In the genomic region with DNA sequence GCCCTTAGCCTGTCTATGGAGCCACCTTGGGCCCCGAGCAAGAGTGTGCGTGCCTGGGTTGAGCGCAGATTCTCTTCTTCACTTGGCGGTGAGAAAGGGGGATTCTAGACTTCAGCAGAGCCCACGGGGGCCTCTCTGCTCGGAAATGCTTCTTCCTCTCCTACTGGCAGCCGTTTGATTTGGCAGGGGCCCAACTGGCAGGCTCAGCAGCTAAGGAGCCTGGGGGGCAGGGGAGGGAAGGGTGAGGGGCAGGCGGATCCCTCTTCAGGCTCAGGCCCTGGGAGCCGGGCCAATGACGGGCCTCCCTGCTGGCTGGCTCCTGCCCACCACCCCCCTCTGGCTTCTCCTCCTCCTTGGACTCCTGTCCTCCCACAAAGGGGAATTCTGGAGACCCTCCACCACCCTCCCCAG, we compare ENCODE assay signal across 8 mouse cellular contexts. TPM values are rescaled to one million over a fixed set of nuclear protein-coding genes. Genes with fewer than 3 reads are reported as not detected.
A peak's percentile ranks its signal among the peaks of the same experiment; 100 is the strongest.
DNase-seq lines count a peak whose midpoint lies in the region; ATAC-seq and TF ChIP-seq lines count a peak whose summit lies in the region.

No protein-coding gene starts in this region.

- DNase-seq in neural tube, embryonic 11.5 days (ENCODE audit: low spot score): peak; percentile 62
- no peak for DNase-seq in neural tube, embryonic 10.5 days (ENCODE audit: extremely low spot score, low spot score)
- DNase-seq in forebrain, postnatal 0 days: peak; percentile 89
- peak; percentile 88 to 90 for DNase-seq in heart, postnatal 10 days
- DNase-seq in kidney, postnatal 25 days: peak; percentile 87 to 91
- peak; percentile 79 for DNase-seq in liver
- peak; percentile 55 to 58 for DNase-seq in thymus, postnatal 10 days (ENCODE audit: low spot score in 2 of 2)

- 0 out of 2 replicates have a peak, but pooled peaks have one; percentile 7 for TF ChIP-seq CTCF in forebrain, postnatal 0 days (IDR thresholded peaks at IDR 0.05; ENCODE audit: low read depth)

- H3K9ac ChIP-seq in neural tube, embryonic 11.5 days (ENCODE audit: low read length): no peak overlapping the region
- H3K9ac ChIP-seq in forebrain, postnatal 0 days: no peak overlapping the region
- H3K9ac ChIP-seq in neural tube, embryonic 13.5 days: 0 out of 2 replicates have a peak overlapping the region, but pooled peaks have one; percentile 1

- no peak for ATAC-seq in neural tube, embryonic 11.5 days (ENCODE audit: insufficient read depth, low FRiP score, low TSS enrichment)
- ATAC-seq in forebrain, postnatal 0 days: peak; percentile 93
- ATAC-seq in neural tube, embryonic 13.5 days (ENCODE audit: low read depth): peak; percentile 92

- peaks cover 4% of the 10 kb centered on the region for H3K4me1 ChIP-seq in neural tube, embryonic 11.5 days (ENCODE audit: control insufficient read depth, insufficient read depth, low read length)
- H3K4me1 ChIP-seq in forebrain, postnatal 0 days (ENCODE audit: insufficient read depth): peaks cover 8% of the 10 kb centered on the region; the same call in 1 of the 2 replicates
- H3K4me1 ChIP-seq in neural tube, embryonic 13.5 days (replicated peaks): peaks cover 43% of the 10 kb centered on the region

- H3K4me3 ChIP-seq in neural tube, embryonic 11.5 days (ENCODE audit: low read depth, low read length): no peak overlapping the region
- H3K4me3 ChIP-seq in forebrain, postnatal 0 days (ENCODE audit: low read depth, low read length): no peak overlapping the region
- H3K4me3 ChIP-seq in neural tube, embryonic 13.5 days: 0 out of 2 replicates have a peak overlapping the region, but pooled peaks have one; percentile 3

- no peaks in the 10 kb centered on the region for H3K36me3 ChIP-seq in neural tube, embryonic 11.5 days (ENCODE audit: control insufficient read depth, insufficient read depth, low read length)
- no peaks in the 10 kb centered on the region for H3K36me3 ChIP-seq in forebrain, postnatal 0 days (ENCODE audit: insufficient read depth)
- no peaks in the 10 kb centered on the region for H3K36me3 ChIP-seq in neural tube, embryonic 13.5 days

- no peaks in the 10 kb centered on the region for H3K27me3 ChIP-seq in neural tube, embryonic 11.5 days (ENCODE audit: control insufficient read depth, insufficient read depth, low read length)
- no peaks in the 10 kb centered on the region for H3K27me3 ChIP-seq in forebrain, postnatal 0 days (ENCODE audit: insufficient read depth, low read length)
- no peaks in the 10 kb centered on the region for H3K27me3 ChIP-seq in neural tube, embryonic 13.5 days

- no peak overlapping the region for H3K4me2 ChIP-seq in neural tube, embryonic 11.5 days (ENCODE audit: low read depth)
- H3K4me2 ChIP-seq in forebrain, postnatal 0 days (ENCODE audit: low read depth): peak overlapping the region; percentile 32
- H3K4me2 ChIP-seq in neural tube, embryonic 13.5 days: peak overlapping the region; percentile 33

- intact Hi-C loops in heart, postnatal 10 days (cut with DNase I): no loop called here

- 31% methylated on average over 9 of the region's 10 CpGs for WGBS in neural tube, embryonic 11.5 days
- 5% methylated on average over 10 of the region's 10 CpGs for WGBS in forebrain, postnatal 0 days
- WGBS in neural tube, embryonic 13.5 days: 15% methylated on average over 10 of the region's 10 CpGs

- H3K9me3 ChIP-seq in neural tube, embryonic 11.5 days (ENCODE audit: control insufficient read depth, low read length): no peaks in the 10 kb centered on the region
- H3K9me3 ChIP-seq in forebrain, postnatal 0 days (ENCODE audit: low read length): no peaks in the 10 kb centered on the region
- no peaks in the 10 kb centered on the region for H3K9me3 ChIP-seq in neural tube, embryonic 13.5 days

- H3K27ac ChIP-seq in neural tube, embryonic 11.5 days (ENCODE audit: low read depth, low read length): no peak overlapping the region
- H3K27ac ChIP-seq in forebrain, postnatal 0 days (ENCODE audit: low read depth, low read length): peak overlapping the region; percentile 22; the same call in 1 of the 2 replicates
- H3K27ac ChIP-seq in neural tube, embryonic 13.5 days (replicated peaks): peak overlapping the region; percentile 82

RNA-seq across cellular contexts. Expression of gene Mrps18a, which starts 26.7 kb away (rescaled TPM):
- 125 and 128 TPM in 2 replicates for polyA plus RNA-seq in neural tube, embryonic 11.5 days (2014; fragmentation: Nextera tagmentation; extraction: Ambion mirVana)
- total RNA-seq in forebrain, postnatal 0 days (2014; rRNA removed): 72.9 and 79.4 TPM in 2 replicates
- 171 and 176 TPM in 2 replicates for polyA plus RNA-seq in forebrain, postnatal 0 days (2015; fragmentation: Nextera tagmentation; extraction: Ambion mirVana)
- total RNA-seq in heart, postnatal 10 days (2021): 100 to 1,000 TPM; 121 to 129 TPM
- polyA plus RNA-seq in neural tube, embryonic 13.5 days (2015; fragmentation: Nextera tagmentation; extraction: Ambion mirVana): 144 and 154 TPM in 2 replicates

RNA-seq across cellular contexts. Expression of gene Vegfa, which starts 51.9 kb away (rescaled TPM):
- 2.3 and 3.4 TPM in 2 replicates for polyA plus RNA-seq in neural tube, embryonic 11.5 days (2014; fragmentation: Nextera tagmentation; extraction: Ambion mirVana)
- 70.7 and 96.5 TPM in 2 replicates for total RNA-seq in forebrain, postnatal 0 days (2014; rRNA removed)
- 2.0 and 2.3 TPM in 2 replicates for polyA plus RNA-seq in forebrain, postnatal 0 days (2015; fragmentation: Nextera tagmentation; extraction: Ambion mirVana)
- 100 to 1,000 TPM; 231 to 234 TPM for total RNA-seq in heart, postnatal 10 days (2021)
- 2.6 and 3.0 TPM in 2 replicates for polyA plus RNA-seq in neural tube, embryonic 13.5 days (2015; fragmentation: Nextera tagmentation; extraction: Ambion mirVana)

RNA-seq across cellular contexts. Expression of gene Rsph9, which starts 59.9 kb away (rescaled TPM):
- polyA plus RNA-seq in neural tube, embryonic 11.5 days (2014; fragmentation: Nextera tagmentation; extraction: Ambion mirVana): 8.9 and 12.6 TPM in 2 replicates
- 63.7 and 94.6 TPM in 2 replicates for total RNA-seq in forebrain, postnatal 0 days (2014; rRNA removed)
- polyA plus RNA-seq in forebrain, postnatal 0 days (2015; fragmentation: Nextera tagmentation; extraction: Ambion mirVana): 87.0 and 101 TPM in 2 replicates
- 1 to 10 TPM; 1.3 to 2.3 TPM for total RNA-seq in heart, postnatal 10 days (2021)
- polyA plus RNA-seq in neural tube, embryonic 13.5 days (2015; fragmentation: Nextera tagmentation; extraction: Ambion mirVana): 17.3 and 19.9 TPM in 2 replicates
